Mouse (Mus musculus): Measurements from ENCODE around the gene Mup2. TPM values are rescaled to one million over a fixed set of nuclear protein-coding genes. Genes with fewer than 3 reads are reported as not detected.

Gene Mup2
- polyA plus RNA-seq (2012; rRNA removed): not detected in 2 replicates

GRCm38 (mm10) chr4:60154189-60154588 lies at the start of gene Mup2:
Gene Mup2, minus strand, starts transcription at chr4:60154289.

Other genes starting within 250 kb of the Mup2 start
- not detected in 2 replicates for gene Slc46a2, start 239.2 kb downstream of the Mup2 start, polyA plus RNA-seq (2012; rRNA removed)
- not detected in 2 replicates for gene Mup4, start 193.6 kb downstream of the Mup2 start, polyA plus RNA-seq (2012; rRNA removed)
- gene Mup6, start 190.0 kb downstream of the Mup2 start, polyA plus RNA-seq (2012; rRNA removed): not detected in 2 replicates
- not detected in 2 replicates for gene Mup7, start 83.8 kb downstream of the Mup2 start, polyA plus RNA-seq (2012; rRNA removed)
- gene Mup8, start 68.3 kb upstream of the Mup2 start, polyA plus RNA-seq (2012; rRNA removed): not detected in 2 replicates

Measured in liver, embryonic 18 days (tissue).